Mouse (Mus musculus) heart, embryonic 13.5 days (tissue): ENCODE data around the gene Tdrd6. TPM values are rescaled to one million over a fixed set of nuclear protein-coding genes. Genes with fewer than 3 reads are reported as not detected.

Source experiments
- ATAC-seq: fragments of 200-750 bp; cut with Nextera tagmentation; 2 replicates; pipeline ENCODE4 v1.8.0; 2017; ENCODE audit warnings: moderate TSS enrichment; ENCODE audit not compliant: insufficient number of reproducible peaks, low FRiP score, low TSS enrichment; ENCODE audit errors: extremely low read depth
- H3K27ac ChIP-seq: fragments of 300-500 bp; sonication (generic); replicated peaks from 2 replicates; pipeline ENCODE4 v1.5.1; 2015; ENCODE audit warnings: moderate library complexity, mild to moderate bottlenecking, inconsistent platforms
- H3K27me3 ChIP-seq: fragments of 300-500 bp; sonication (generic); replicated peaks from 2 replicates; pipeline ENCODE4 v1.6.1; 2015; ENCODE audit warnings: mild to moderate bottlenecking, inconsistent platforms
- H3K36me3 ChIP-seq: fragments of 300-500 bp; sonication (generic); 2 replicates; pipeline ENCODE4 v1.6.1; 2015; ENCODE audit warnings: mild to moderate bottlenecking, inconsistent platforms
- H3K4me1 ChIP-seq: fragments of 300-500 bp; sonication (generic); 2 replicates; pipeline ENCODE4 v1.6.1; 2015; ENCODE audit warnings: inconsistent platforms
- H3K4me2 ChIP-seq: fragments of 300-500 bp; sonication (generic); 2 replicates; pipeline ENCODE4 v1.6.1; 2015; ENCODE audit warnings: inconsistent platforms, mild to moderate bottlenecking, moderate library complexity
- H3K4me3 ChIP-seq: fragments of 300-500 bp; sonication (generic); 2 replicates; pipeline ENCODE4 v1.5.1; 2015; ENCODE audit warnings: moderate library complexity, mild to moderate bottlenecking, inconsistent platforms
- H3K9ac ChIP-seq: fragments of 300-500 bp; sonication (generic); 2 replicates; pipeline ENCODE4 v1.6.1; 2015; ENCODE audit warnings: inconsistent platforms, mild to moderate bottlenecking, moderate library complexity
- H3K9me3 ChIP-seq: fragments of 300-500 bp; sonication (generic); 2 replicates; pipeline ENCODE4 v1.6.1; 2016; ENCODE audit warnings: inconsistent platforms
- WGBS: fragments of 180-500 bp; shearing (Covaris S2); methylation state at CpG from one replicate; pipeline ENCODE4 v1.1.7; 2015; ENCODE audit warnings: mixed read lengths; 5-methylcytosine and 5-hydroxymethylcytosine counted together
- polyA plus RNA-seq: library from polyadenylated mRNA; unstranded; fragments of >200 nt; fragmentation: Nextera tagmentation; extraction: Ambion mirVana; gene quantifications from 2 replicates; pipeline ENCODE4 v1.2.1, GENCODE M21; 2015

Gene Tdrd6
- polyA plus RNA-seq, 1 experiment from 2014 or later = not detected

DNA sequence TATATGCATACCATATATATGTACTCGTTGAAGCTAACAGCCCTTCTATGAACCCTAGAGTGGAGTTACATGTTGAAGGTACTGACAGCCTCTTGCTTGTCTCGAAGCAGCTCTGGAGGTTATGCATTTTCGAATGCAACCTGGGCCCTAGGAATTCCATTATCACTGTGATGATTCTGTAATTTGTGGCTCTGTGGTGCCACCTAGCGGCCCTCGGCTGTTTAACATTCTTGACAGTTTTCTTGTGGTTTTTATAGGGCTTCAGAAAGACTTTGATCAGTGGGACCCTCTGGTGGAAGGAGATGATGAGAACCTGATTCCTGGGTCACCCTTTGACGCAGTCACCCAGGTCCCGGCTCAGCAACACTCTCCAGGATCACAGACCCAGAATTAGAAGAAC is 18.5 kb downstream of the Tdrd6 start:
- ATAC-seq = no peak
- no peaks in the 10 kb centered on the region; the same call in 1 of the 2 replicates for H3K27me3 ChIP-seq
- no peaks in the 10 kb centered on the region for H3K36me3 ChIP-seq
- no peak overlapping the region for H3K4me2 ChIP-seq
- no peaks in the 10 kb centered on the region for H3K9me3 ChIP-seq
- WGBS = 22% methylated on average over 7 of the region's 7 CpGs
- no peaks in the 10 kb centered on the region for H3K4me1 ChIP-seq
- no peak overlapping the region for H3K4me3 ChIP-seq
- H3K9ac ChIP-seq = no peak overlapping the region
- no peak overlapping the region for H3K27ac ChIP-seq

GRCm38 (mm10) chr17:43606704-43607103 is 23.4 kb downstream of the Tdrd6 start:
- no peak overlapping the region for H3K9ac ChIP-seq
- no peak overlapping the region for H3K4me2 ChIP-seq
- no peaks in the 10 kb centered on the region for H3K9me3 ChIP-seq
- no peak overlapping the region for H3K4me3 ChIP-seq
- H3K36me3 ChIP-seq = no peaks in the 10 kb centered on the region
- H3K27ac ChIP-seq = no peak overlapping the region
- no peak for ATAC-seq
- 7% methylated on average over 3 of the region's 3 CpGs for WGBS
- H3K4me1 ChIP-seq = no peaks in the 10 kb centered on the region
- no peaks in the 10 kb centered on the region; the same call in 1 of the 2 replicates for H3K27me3 ChIP-seq

DNA sequence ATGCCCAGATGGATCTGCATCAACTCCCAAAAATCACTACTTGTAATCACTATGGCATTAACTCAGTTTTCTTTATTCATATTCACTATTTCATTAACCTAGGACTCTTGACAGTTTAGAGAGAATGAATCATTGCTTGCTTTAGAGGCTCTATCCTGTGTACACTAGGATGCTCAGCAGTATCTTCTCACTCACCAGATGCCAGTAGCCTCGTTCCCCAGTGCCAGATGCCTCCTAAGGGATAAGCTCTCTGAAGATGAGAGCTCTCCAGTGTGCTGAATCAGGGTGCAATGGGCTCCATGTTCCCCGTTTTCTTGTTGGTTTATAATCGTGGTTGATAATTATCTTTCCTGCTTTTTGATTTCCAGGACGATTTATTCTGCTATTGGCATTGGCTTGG is 31.4 kb downstream of the Tdrd6 start:
- H3K27me3 ChIP-seq = no peaks in the 10 kb centered on the region
- peaks cover 4% of the 10 kb centered on the region; the same call in 1 of the 2 replicates for H3K9me3 ChIP-seq
- H3K9ac ChIP-seq = no peak overlapping the region
- H3K4me2 ChIP-seq = no peak overlapping the region
- H3K36me3 ChIP-seq = 0 out of 2 replicates have a peak, but pooled peaks cover 3% of the 10 kb centered on the region
- H3K27ac ChIP-seq = no peak overlapping the region
- no peaks in the 10 kb centered on the region for H3K4me1 ChIP-seq
- H3K4me3 ChIP-seq = no peak overlapping the region
- no peak for ATAC-seq
- WGBS = 47% methylated on average over 4 of the region's 4 CpGs

- ATAC-seq = no peak
- Histone ChIP-seq H3K9me3 (peaks cover 4% of the 10 kb centered on the region; the same call in 1 of the 2 replicates), H3K27ac (no peak overlapping the region), H3K27me3 (no peaks in the 10 kb centered on the region), H3K36me3 (0 out of 2 replicates have a peak, but pooled peaks cover 3% of the 10 kb centered on the region), H3K4me2 (no peak overlapping the region), H3K9ac (no peak overlapping the region), H3K4me3 (no peak overlapping the region), H3K4me1 (no peaks in the 10 kb centered on the region)
- WGBS = 89% methylated on average over 2 of the region's 2 CpGs
Observed at GRCm38 (mm10) chr17:43597742-43598141, 32.4 kb downstream of the Tdrd6 start.

DNA sequence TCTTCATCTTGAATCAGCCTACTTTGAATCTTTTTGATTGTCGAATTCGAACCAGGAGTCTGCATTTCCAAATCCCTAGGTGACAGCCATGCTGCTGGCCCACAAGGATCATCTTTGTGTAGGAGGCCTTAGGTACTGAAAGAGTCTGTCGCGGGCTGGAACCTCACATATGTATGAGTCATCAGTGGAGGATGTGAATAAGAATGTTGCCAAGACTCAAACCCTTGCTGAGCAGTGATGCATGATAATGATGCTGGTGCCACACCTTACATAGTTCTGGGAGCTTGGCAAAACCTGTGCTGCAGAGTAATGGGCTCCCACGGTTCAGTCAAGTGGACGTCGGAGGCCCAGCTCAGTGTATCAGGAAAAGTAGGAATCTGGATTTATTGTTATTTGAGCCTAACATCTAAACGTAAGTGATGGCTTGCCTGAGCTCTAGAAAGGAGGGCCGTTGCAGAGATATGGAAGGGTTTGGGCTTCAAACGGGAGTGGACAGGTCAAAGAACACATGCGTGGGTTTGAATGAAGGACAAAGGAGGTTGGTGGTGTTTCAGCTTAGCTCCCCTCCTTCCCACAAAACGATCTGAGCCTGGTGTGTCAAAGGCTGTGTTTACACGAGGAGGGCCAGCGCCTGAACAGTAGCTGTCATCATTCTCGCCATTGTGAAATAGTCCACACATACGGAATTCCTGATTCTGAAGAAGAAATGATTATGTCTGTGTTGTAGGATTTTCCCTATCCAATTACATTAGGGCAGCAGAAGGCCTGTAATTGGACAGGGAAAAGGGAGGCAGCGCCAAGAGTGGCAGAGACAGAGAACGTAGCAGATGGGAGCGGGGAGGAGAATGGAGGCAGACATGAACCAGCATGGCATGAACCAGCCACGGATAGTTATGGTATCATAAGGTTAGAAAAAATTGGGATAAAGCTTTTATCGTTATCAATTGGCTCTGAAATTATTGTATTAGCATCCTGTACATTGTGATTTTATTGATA is 37.5 kb downstream of the Tdrd6 start:
- H3K27me3 ChIP-seq = no peaks in the 10 kb centered on the region
- H3K27ac ChIP-seq = no peak overlapping the region
- H3K36me3 ChIP-seq = 0 out of 2 replicates have a peak, but pooled peaks cover under 1% of the 10 kb centered on the region
- ATAC-seq = no peak
- no peaks in the 10 kb centered on the region for H3K4me1 ChIP-seq
- H3K9ac ChIP-seq = no peak overlapping the region
- 75% methylated on average over 21 of the region's 21 CpGs for WGBS
- peaks cover 2% of the 10 kb centered on the region; the same call in 1 of the 2 replicates for H3K9me3 ChIP-seq
- H3K4me3 ChIP-seq = no peak overlapping the region
- no peak overlapping the region for H3K4me2 ChIP-seq

DNA sequence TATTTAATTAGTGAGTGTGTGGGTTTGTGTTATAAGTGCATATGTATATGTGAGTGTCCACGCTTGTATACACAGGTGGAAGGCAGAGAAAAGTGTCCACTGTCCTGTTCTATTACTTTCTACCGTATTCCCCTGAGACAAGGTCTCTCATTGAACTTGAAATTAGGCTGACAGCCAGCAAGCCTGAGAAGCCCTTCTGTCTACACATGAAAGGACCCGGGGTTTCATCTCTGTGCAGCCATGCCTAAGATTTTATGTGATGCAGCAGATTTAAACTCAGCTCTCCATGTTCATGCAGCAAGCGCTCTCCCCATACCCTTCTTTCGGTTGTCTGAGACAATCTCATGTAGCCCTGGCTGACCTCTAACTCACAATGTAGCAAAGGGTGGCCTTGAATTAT is 39.6 kb downstream of the Tdrd6 start:
- H3K36me3 ChIP-seq = no peaks in the 10 kb centered on the region

DNA sequence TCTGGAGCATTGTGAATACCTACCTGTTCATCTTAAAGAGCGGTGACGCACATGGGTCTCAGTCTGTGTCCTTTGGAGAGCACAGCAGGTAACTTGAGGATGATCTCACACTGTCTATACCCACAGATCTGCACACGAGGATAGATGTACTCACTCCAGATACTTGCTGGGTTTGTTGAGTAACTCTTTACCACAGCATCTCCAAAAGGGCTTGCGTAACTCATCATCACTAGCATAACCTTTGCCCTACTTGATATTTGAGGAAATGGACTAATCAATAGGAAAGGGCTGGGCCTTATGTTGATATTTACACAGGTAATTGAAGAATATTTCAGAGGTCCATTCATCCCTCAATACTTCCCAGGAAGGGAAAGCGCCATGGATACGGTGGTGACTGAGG is 40.3 kb downstream of the Tdrd6 start:
- Histone ChIP-seq H3K9me3 (no peaks in the 10 kb centered on the region), H3K36me3 (no peaks in the 10 kb centered on the region), H3K27ac (no peak overlapping the region), H3K9ac (no peak overlapping the region), H3K4me3 (no peak overlapping the region), H3K4me1 (no peaks in the 10 kb centered on the region), H3K4me2 (no peak overlapping the region), H3K27me3 (no peaks in the 10 kb centered on the region)
- no peak for ATAC-seq
- WGBS = 88% methylated on average over 6 of the region's 6 CpGs

More for the DNA sequence above, 39.6 kb downstream of the Tdrd6 start:
- Histone ChIP-seq H3K4me1 (no peaks in the 10 kb centered on the region), H3K4me3 (no peak overlapping the region), H3K27ac (no peak overlapping the region), H3K27me3 (no peaks in the 10 kb centered on the region), H3K9ac (no peak overlapping the region), H3K4me2 (no peak overlapping the region), H3K9me3 (no peaks in the 10 kb centered on the region)
- no peak for ATAC-seq
- 78% methylated on average over 5 of the region's 5 CpGs for WGBS

- Histone ChIP-seq H3K27me3 (no peaks in the 10 kb centered on the region), H3K9ac (no peak overlapping the region), H3K9me3 (no peaks in the 10 kb centered on the region), H3K4me2 (no peak overlapping the region), H3K4me3 (no peak overlapping the region), H3K36me3 (no peaks in the 10 kb centered on the region), H3K4me1 (no peaks in the 10 kb centered on the region), H3K27ac (no peak overlapping the region)
- 64% methylated on average over 2 of the region's 2 CpGs for WGBS
- ATAC-seq = no peak
Observed at GRCm38 (mm10) chr17:43587278-43587677, 42.8 kb downstream of the Tdrd6 start.

- Histone ChIP-seq H3K36me3 (no peaks in the 10 kb centered on the region), H3K9ac (no peak overlapping the region), H3K4me2 (no peak overlapping the region), H3K27me3 (no peaks in the 10 kb centered on the region), H3K4me1 (peaks cover 20% of the 10 kb centered on the region), H3K4me3 (no peak overlapping the region), H3K27ac (no peak overlapping the region), H3K9me3 (no peaks in the 10 kb centered on the region)
- WGBS = 52% methylated on average over 7 of the region's 7 CpGs
- no peak for ATAC-seq
Observed at GRCm38 (mm10) chr17:43584771-43585170, 45.3 kb downstream of the Tdrd6 start.

DNA sequence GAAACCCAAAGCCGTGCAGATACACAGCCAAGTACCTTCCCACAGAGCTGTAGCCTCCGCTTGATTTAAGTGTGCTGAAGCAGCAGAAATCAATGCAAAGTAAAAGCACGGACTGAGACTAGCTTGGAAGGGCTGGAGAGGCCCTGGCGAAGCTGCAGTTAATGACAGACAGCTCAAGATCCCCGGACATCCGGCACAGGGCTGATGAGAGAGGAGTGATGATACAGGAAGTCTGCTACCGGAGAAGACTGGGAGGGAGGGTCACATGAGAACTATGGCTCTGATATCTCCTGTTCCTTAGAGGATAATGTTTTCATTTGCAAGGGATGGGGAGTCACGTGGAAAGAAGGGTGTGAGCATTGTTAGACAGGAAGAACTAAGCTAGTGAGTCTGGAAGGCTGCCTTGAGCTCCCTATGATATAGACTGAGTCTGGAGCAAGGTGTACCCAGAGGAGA is 49.1 kb downstream of the Tdrd6 start:
- Histone ChIP-seq H3K36me3 (no peaks in the 10 kb centered on the region), H3K27ac (peak overlapping the region; percentile 74), H3K9me3 (no peaks in the 10 kb centered on the region), H3K4me2 (peak overlapping the region; percentile 57), H3K27me3 (no peaks in the 10 kb centered on the region), H3K9ac (peak overlapping the region; percentile 52), H3K4me3 (peak overlapping the region; percentile 24), H3K4me1 (peaks cover 20% of the 10 kb centered on the region)
- no peak for ATAC-seq
- WGBS = 17% methylated on average over 8 of the region's 8 CpGs

GRCm38 (mm10) chr17:43580456-43580855 is 49.6 kb downstream of the Tdrd6 start:
- Histone ChIP-seq H3K9ac (peak overlapping the region; percentile 52), H3K4me2 (peak overlapping the region; percentile 57), H3K4me1 (peaks cover 20% of the 10 kb centered on the region), H3K36me3 (no peaks in the 10 kb centered on the region), H3K27me3 (no peaks in the 10 kb centered on the region), H3K27ac (peak overlapping the region; percentile 74), H3K9me3 (no peaks in the 10 kb centered on the region), H3K4me3 (peak overlapping the region; percentile 24)
- no peak for ATAC-seq
- WGBS = 24% methylated on average over 3 of the region's 3 CpGs
